Mouse (Mus musculus): ENCODE measurements around the gene Sec14l3. TPM values are rescaled to one million over a fixed set of nuclear protein-coding genes. Genes with fewer than 3 reads are reported as not detected.

The Sec14l3 gene
- total RNA-seq, 2 experiments from 2014 or later = not detected

Other genes starting within 250 kb of the Sec14l3 start
- gene Osbp2, start 200.9 kb upstream of the Sec14l3 start, total RNA-seq (2021) = under 1 TPM; 0.49 to 0.88 TPM
- under 1 TPM in 1 of 2 experiments, not detected in 1; 0.23 TPM for gene 4921536K21Rik, start 169.7 kb upstream of the Sec14l3 start, total RNA-seq (2021)
- gene Dusp18, start 169.6 kb upstream of the Sec14l3 start, total RNA-seq (2021) = 1 to 10 TPM; 2.1 to 2.8 TPM
- gene Slc35e4, start 150.2 kb upstream of the Sec14l3 start, total RNA-seq (2021) = 10 to 100 TPM; 15.8 to 19.4 TPM
- 10 to 100 TPM; 17.4 to 22.2 TPM for gene Tcn2, start 132.7 kb upstream of the Sec14l3 start, total RNA-seq (2021)
- 10 to 100 TPM; 42.0 to 44.9 TPM for gene Pes1, start 100.9 kb upstream of the Sec14l3 start, total RNA-seq (2021)
- not detected for gene 4930556J24Rik, start 88.1 kb upstream of the Sec14l3 start, total RNA-seq (2021)
- gene Gal3st1, start 81.2 kb upstream of the Sec14l3 start, total RNA-seq (2021) = 1 to 10 TPM; 2.4 to 4.2 TPM
- under 1 TPM in 1 of 2 experiments, not detected in 1; 0.11 TPM for gene Sec14l4, start 33.4 kb upstream of the Sec14l3 start, total RNA-seq (2021)
- 10 to 100 TPM; 25.7 to 34.8 TPM for gene Mtfp1, start 30.6 kb downstream of the Sec14l3 start, total RNA-seq (2021)
- 1 to 10 TPM; 1.4 to 2.3 TPM for gene Sec14l2, start 58.6 kb downstream of the Sec14l3 start, total RNA-seq (2021)
- gene Rnf215, start 70.4 kb downstream of the Sec14l3 start, total RNA-seq (2021) = 10 to 100 TPM in 1 of 2 experiments, 1 to 10 TPM in 1; 7.8 to 13.3 TPM
- gene Ccdc157, start 95.5 kb downstream of the Sec14l3 start, total RNA-seq (2021) = 1 to 10 TPM; 5.9 to 8.8 TPM
- 10 to 100 TPM; 28.1 to 32.6 TPM for gene Sf3a1, start 95.5 kb downstream of the Sec14l3 start, total RNA-seq (2021)
- 1 to 10 TPM; 6.1 to 8.2 TPM for gene Tbc1d10a, start 121.9 kb downstream of the Sec14l3 start, total RNA-seq (2021)
- gene Castor1, start 153.4 kb downstream of the Sec14l3 start, total RNA-seq (2021) = 1 to 10 TPM; 5.9 to 6.9 TPM
- gene Osm, start 171.6 kb downstream of the Sec14l3 start, total RNA-seq (2021) = not detected
- gene Lif, start 192.7 kb downstream of the Sec14l3 start, total RNA-seq (2021) = under 1 TPM; 0.47 to 0.77 TPM

Data from gastrocnemius, postnatal 10 days (tissue).